Mouse (Mus musculus) thymus, adult 2 months (tissue): ENCODE measurements around the gene Zcchc24.

Experiments used
- CTCF ChIP-seq: fragments of 200-500 bp; IDR thresholded peaks from 2 replicates; pipeline ENCODE4 v1.5.1; 2012; ENCODE audit warnings: mild to moderate bottlenecking, control low read depth, low read length, moderate library complexity, borderline replicate concordance; ENCODE audit not compliant: control insufficient read depth, poor library complexity, insufficient read depth; ENCODE audit errors: extremely low read depth
- POLR2A ChIP-seq: fragments of 200-500 bp; IDR thresholded peaks from 2 replicates; pipeline ENCODE4 v1.6.1; 2012; ENCODE audit warnings: mild to moderate bottlenecking, low read length, control low read depth, moderate library complexity; ENCODE audit not compliant: control insufficient read depth, poor library complexity, insufficient read depth; ENCODE audit errors: extremely low read depth

GRCm38 (mm10) chr14:25800166-25800960 is 31.5 kb upstream of the Zcchc24 start:
- TF ChIP-seq CTCF (peak; percentile 89), POLR2A (no peak)
